Mouse (Mus musculus) urinary bladder, adult 2 months (tissue): ENCODE results near the gene Naip6. TPM values are rescaled to one million over a fixed set of nuclear protein-coding genes. Genes with fewer than 3 reads are reported as not detected.
"Not testable (repeated sequence)": the region's sequence is repeated elsewhere in the genome, so short reads cannot be mapped to it uniquely, and the experiment has no call there.

Experiments used
- DNase-seq: peaks from one replicate; pipeline ENCODE4 v3.0.0; 2022; ENCODE audit warnings: low spot score
- polyA plus RNA-seq: library from polyadenylated mRNA; depleted of rRNA; stranded (reverse); fragments of >200 nt; gene quantifications from 2 replicates; pipeline ENCODE4 v1.2.3, GENCODE M21; 2012; rRNA removed

Gene Naip6
- 11.8 and 13.8 TPM in 2 replicates for polyA plus RNA-seq

DNA sequence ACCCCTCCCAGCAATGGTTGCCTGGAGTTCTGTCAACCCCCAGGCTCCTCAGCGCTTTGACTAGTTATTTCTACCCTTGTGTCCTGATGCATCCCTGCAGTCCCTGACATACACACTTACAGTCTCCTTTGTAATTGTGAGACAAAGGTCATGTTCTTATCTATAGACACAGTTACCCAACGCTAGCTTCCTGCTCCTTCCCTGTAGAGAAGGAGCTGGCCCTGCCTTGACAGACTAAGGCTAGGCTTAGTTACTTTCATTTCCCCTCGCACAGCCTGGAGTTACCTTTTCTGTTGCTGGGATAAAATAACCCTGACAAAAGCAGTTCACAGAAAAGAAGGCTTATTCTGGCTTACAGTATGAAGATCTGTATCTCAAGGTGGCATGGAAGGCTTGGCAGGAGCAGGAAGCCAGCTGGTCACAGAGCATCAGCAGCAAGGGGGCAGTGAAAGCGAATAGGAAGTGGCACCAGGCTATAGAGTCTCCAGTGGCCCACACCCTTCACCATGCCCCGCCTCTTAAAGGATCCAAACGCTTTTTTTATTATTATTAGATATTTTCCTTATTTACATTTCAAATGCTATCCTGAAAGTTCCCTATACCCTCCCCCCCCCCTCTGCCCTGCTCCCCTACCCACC is at the start of gene Naip6:
TSS of gene Naip6 (minus strand) at position 419 of the 638 bp plus-strand sequence.
- DNase-seq, result not testable (repeated sequence)

DNA sequence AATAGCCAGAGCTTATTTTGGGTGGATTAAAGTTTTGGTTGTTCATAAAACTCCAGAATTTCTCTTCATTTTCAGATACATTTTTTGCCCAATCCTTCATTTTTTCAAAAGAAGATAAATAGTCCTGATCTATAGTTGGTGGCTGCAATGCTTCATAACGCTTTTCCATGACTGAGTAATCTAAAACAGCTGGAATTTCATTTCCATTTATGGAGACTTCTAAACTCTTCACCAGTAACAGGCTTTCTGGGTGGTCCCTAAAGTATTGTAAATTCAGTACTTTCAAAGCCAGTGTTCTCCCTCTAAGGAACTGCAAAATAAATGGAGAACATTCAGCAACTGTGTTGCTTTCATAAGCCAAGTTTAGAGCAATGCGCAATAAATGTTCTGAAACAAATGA is 34.8 kb upstream of the Naip6 start:
- not testable (repeated sequence) for DNase-seq

DNA sequence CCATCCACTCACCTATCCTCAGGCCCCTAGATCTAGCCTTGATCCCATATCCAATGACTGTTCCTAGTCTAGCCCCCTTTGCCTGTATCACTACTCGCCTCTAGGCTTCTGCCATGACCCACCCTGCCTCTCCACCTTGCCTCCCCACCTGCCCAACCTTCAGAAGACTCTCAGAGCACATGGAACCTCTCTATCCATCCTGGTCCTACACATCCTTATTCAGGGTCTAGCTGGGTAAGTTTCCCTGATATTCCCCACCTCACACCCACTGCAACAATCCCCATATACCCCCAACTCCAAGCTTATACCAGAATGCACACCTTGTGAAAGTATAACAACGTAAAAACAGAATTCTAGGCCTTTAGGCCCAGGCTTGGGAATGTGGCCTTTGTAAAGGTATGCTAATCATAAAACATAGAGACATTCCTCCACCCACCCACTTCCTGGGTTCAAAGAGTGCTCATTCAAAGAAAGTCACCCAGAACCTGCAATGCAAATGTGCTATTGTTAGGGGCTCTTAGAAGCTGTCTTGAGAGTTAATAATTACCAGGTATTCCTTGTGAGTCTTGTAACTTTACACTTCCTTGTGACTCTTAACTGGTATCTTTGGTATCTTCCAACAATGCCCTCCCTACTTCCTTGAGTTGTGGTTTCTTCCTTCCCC is 32.2 kb upstream of the Naip6 start:
- DNase-seq, result not testable (repeated sequence)

DNA sequence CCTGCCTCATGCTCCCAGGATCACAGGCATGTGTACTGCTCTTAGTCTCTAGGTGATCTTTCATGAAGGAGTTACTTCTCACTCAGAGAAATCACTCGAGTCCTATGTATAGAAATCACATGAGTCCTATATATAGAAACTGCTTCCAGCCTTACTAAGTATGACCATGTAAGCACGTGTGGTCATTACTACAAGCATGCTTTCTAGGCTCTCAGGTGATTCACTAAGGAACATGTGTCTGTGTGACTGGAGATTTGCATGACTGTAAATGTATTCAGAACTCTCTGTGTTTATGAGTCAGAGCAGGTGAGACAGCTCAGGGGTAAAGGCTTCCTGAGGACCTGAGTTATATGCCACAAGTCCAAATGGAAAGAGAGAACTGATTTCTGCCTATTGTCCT is 24.3 kb upstream of the Naip6 start:
- DNase-seq, result no peak

DNA sequence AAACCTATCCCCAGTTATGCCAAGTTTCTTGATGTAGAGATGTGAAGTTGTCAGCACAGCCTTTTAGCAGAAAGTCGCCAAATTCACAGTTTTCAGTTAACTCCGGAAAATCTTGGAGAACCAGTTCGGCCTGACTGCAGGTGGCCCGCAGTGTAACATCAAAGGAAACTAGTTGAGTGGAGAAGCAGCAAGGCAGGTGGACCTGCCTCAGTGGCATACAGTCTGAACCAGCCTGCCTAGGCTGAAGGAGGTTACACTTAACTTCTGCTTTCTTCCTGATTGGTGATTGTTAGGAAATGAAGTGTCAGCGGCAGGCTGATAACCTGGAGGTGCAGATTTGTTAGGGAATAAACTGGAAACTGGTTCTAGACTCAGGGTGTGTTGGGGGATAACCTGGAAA is 14.3 kb upstream of the Naip6 start:
- not testable (repeated sequence) for DNase-seq

DNA sequence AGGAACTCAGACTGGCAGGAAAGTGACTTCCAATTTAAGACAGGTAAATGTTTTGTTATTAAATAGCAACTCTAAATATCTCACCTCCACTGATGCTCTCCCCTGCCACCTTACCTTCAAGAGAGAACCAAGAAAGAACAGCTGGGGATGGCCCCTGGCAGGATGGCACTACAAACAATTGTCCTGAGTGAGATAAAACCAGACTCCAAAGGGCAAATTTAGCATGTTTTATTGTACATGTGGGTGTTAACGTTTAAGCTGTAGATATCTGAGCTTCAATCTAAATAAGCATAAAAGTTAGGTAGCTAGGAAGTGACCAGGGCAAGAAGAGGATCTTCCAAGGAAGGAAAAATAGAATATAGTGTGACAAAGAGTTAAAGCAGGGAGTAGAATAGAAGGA is 11.4 kb upstream of the Naip6 start:
- DNase-seq, result not testable (repeated sequence)

DNA sequence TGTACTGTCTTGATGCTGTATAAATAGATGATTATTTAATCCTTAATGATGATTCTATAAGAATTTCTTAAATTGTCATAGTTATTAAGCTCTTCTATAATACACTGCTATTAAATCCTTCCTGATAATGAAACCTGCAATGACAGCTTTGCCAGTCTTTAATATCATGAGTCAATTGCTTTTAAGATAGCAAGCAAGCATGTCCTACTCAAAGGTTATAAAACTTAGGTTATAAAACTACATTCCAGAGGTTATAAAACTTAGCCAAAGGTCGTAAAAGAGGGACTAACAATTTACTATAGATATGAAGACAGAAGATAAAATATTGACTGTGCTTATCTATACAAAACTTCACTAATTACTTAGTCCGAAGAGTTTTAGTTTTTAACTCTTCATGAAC is 10.6 kb upstream of the Naip6 start:
- DNase-seq, result not testable (repeated sequence)

DNA sequence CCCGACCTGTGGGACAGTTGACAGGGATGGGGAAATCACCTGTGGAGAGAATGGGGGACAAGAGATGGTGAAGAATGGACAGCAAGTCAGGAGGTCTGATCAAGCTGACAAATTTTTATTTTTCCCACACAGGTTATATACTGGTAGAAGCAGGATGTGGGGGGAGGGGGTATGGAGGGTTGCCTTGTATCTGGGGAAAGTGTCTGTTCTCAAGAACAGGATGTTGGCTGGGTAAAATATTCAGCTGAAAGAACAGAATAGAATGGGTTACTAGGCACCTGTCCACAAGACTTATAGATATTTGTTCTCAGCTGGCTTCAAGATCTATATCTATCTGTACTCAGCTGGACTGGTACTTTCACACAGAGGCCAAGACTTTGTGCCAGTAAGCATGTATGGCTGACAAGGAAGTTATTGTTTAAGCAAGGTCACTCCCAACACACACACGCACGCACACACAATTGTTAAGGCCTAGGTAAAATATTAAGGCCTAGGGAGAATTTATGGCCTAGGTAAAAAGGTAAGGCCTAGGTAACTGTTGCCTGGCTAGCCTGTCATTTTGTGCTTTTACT is 4.9 kb upstream of the Naip6 start:
- not testable (repeated sequence) for DNase-seq

DNA sequence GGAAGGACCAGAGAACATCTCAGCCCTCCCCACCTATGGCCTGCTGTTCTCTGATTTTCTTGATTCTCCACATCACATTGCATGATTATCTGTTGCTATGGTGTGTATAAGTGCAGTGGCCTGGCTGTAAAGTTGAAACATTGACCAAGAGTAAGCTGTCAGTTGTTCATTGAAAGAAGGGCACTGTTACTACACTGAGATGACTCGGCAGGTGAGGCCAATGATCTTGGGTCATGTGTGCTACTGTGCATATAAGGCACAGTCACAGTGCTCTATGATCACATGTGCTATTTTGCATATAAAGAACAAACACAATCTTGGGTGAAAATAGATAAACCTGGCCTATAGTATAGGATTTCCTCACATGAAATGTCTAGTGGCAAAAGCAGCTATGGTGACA is 32.9 kb downstream of the Naip6 start:
- no peak for DNase-seq

DNA sequence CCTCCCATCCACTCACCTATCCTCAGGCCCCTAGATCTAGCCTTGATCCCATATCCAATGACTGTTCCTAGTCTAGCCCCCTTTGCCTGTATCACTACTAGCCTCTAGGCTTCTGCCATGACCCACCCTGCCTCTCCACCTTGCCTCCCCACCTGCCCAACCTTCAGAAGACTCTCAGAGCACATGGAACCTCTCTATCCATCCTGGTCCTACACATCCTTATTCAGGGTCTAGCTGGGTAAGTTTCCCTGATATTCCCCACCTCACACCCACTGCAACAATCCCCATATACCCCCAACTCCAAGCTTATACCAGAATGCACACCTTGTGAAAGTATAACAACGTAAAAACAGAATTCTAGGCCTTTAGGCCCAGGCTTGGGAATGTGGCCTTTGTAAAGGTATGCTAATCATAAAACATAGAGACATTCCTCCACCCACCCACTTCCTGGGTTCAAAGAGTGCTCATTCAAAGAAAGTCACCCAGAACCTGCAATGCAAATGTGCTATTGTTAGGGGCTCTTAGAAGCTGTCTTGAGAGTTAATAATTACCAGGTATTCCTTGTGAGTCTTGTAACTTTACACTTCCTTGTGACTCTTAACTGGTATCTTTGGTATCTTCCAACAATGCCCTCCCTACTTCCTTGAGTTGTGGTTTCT is 45.9 kb downstream of the Naip6 start:
- DNase-seq, result not testable (repeated sequence)

DNA sequence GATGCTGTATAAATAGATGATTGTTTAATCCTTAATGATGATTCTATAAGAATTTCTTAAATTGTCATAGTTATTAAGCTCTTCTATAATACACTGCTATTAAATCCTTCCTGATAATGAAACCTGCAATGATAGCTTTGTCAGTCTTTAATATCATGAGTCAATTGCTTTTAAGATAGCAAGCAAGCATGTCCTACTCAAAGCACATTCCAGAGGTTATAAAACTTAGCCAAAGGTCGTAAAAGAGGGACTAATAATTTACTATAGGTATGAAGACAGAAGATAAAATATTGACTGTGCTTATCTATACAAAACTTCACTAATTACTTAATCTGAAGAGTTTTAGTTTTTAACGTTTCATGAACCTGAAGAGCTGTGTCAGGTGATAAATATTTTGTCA is 60.5 kb downstream of the Naip6 start:
- DNase-seq, result not testable (repeated sequence)

DNA sequence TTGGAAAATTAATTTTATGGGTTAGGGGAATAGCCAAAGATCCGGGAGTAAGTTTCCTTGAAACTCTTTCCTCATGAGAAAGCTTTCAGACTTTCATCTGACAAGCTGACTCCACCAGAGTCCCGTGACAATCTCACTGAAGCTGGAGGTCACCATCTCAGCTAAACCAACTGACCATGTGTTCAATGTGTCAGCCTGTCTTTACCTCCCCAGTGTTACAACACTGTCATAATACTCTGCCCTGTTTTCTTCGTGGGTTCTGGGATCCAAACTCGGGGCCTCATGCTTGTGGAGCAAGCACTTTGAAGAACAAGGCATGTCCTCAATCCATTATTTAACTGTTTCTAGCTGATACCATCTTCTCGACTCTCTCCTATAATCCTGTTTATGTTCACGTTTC is 61.5 kb downstream of the Naip6 start:
- DNase-seq, result not testable (repeated sequence)

DNA sequence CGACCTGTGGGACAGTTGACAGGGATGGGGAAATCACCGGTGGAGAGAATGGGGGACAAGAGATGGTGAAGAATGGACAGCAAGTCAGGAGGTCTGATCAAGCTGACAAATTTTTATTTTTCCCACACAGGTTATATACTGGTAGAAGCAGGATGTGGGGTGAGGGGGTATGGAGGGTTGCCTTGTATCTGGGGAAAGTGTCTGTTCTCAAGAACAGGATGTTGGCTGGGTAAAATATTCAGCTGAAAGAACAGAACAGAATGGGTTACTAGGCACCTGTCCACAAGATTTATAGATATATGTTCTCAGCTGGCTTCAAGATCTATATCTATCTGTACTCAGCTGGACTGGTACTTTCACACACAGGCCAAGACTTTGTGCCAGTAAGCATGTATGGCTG is 65.6 kb downstream of the Naip6 start:
- not testable (repeated sequence) for DNase-seq

DNA sequence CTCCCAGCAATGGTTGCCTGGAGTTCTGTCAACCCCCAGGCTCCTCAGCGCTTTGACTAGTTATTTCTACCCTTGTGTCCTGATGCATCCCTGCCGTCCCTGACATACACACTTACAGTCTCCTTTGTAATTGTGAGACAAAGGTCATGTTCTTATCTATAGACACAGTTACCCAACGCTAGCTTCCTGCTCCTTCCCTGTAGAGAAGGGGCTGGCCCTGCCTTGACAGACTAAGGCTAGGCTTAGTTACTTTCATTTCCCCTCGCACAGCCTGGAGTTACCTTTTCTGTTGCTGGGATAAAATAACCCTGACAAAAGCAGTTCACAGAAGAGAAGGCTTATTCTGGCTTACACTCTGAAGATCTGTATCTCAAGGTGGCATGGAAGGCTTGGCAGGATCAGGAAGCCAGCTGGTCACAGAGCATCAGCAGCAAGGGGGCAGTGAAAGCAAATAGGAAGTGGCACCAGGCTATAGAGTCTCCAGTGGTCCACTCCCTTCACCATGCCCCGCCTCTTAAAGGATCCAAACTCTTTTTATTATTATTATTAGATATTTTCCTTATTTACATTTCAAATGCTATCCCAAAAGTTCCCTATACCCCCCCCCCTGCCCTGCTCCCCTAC is 70.5 kb downstream of the Naip6 start:
- DNase-seq, result not testable (repeated sequence)

DNA sequence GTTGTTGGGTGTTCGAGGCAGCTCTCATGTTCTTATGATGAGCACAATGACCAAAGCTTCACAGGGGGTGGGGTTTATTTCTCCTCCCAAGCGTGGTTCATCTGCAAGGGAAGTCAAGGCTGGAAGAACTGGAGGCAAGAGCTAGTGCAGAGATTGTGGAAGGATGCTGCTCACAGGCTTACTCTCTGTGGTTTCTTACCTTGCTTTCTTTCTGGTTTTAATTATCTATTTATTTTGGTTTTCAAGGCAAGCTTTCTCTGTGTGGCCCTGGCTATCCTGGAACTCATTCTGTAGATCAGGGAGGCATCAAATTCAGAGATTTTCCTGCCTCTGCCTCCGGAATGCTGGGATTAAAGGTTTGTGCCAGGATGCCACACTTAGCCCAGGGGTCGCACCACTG is 71.3 kb downstream of the Naip6 start, which contains the start of gene Naip5:
TSS of gene Naip5 (minus strand) at position 101 of the 400 bp plus-strand sequence.
- not testable (repeated sequence) for DNase-seq

DNA sequence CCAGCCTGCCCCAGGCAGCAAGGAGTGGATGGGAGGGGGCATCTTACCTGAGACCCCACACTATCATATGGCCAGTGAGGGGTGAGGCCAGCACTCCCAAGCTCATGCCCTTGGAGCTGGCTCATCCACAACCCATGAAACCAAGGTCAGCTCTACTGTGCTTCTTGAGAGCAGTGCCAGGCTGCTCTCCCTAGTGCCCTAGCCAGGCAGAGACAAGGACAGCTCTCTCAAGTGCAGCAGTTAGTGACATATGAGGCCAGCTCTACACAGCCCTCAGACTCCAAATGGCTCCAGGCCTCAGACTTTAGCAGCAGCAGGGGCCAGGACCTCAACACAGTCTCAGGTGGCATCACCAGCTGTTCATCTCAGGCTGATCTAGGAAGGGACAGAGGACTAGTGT is 73.8 kb downstream of the Naip6 start:
- DNase-seq, result no peak

Other genes starting within 250 kb of the Naip6 start
- gene Bdp1, start 213.6 kb downstream of the Naip6 start, polyA plus RNA-seq, result 8.7 and 9.2 TPM in 2 replicates
- gene Serf1, start 209.7 kb downstream of the Naip6 start, polyA plus RNA-seq, result 28.2 and 30.7 TPM in 2 replicates
- 37.3 and 50.4 TPM in 2 replicates for gene Smn1, start 192.8 kb downstream of the Naip6 start, polyA plus RNA-seq
- 2.5 and 2.8 TPM in 2 replicates for gene Naip2, start 115.6 kb downstream of the Naip6 start, polyA plus RNA-seq
- 8.1 and 8.6 TPM in 2 replicates for gene Naip5, start 71.4 kb downstream of the Naip6 start, polyA plus RNA-seq
- gene Naip1, start 135.2 kb upstream of the Naip6 start, polyA plus RNA-seq, result 0.04 and 0.07 TPM in 2 replicates
- gene Gtf2h2, start 174.9 kb upstream of the Naip6 start, polyA plus RNA-seq, result 38.1 and 46.5 TPM in 2 replicates
- 10.0 and 11.1 TPM in 2 replicates for gene Ocln, start 235.0 kb upstream of the Naip6 start, polyA plus RNA-seq